ENCODE assay signal across 7 mouse cellular contexts in the genomic region with DNA sequence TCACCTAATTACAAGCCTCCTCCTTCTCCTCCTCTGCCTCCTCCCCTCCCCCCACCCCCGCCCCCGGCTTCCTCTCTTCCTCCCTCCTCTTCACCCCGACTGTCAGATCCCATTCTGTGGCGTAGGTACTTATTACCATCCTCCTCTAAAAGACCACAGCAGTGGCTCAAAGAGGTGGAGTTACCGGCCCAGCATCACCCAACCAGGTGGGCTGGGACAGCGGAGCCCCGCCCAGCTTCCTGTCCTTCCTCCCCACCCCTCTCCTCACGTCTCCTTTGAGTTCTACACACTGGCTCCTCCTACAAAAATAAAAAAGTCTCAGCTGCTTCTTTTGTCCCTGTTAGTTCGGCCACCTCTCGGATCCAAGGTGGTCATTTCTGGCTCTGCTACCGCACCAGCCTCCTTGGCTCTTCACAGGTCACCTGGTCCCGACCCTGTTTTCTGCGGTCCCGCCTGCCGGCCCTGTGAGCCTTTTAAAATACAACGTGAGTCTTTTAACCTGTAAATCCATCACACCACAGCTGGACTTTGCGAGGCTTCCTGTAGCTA. TPM values are rescaled to one million over a fixed set of nuclear protein-coding genes. Genes with fewer than 3 reads are reported as not detected.
A peak's percentile ranks its signal among the peaks of the same experiment; 100 is the strongest.
DNase-seq lines count a peak whose midpoint lies in the region; ATAC-seq and TF ChIP-seq lines count a peak whose summit lies in the region.

No protein-coding gene starts in this region.

- H3K4me3 ChIP-seq in G1E (ENCODE audit: low read depth, low read length), result peak overlapping the region; percentile 47; the same call in 1 of the 2 replicates
- H3K4me3 ChIP-seq in liver, embryonic 16.5 days (ENCODE audit: low read depth, low read length), result peak overlapping the region; percentile 26
- H3K4me3 ChIP-seq in stomach, embryonic 16.5 days (replicated peaks; ENCODE audit: low read length), result peak overlapping the region; percentile 33

- 6% methylated on average over 17 of the region's 17 CpGs for WGBS in liver, embryonic 16.5 days (ENCODE audit: insufficient replicate concordance)
- WGBS in stomach, embryonic 16.5 days, result 4% methylated on average over 17 of the region's 17 CpGs

- no peaks in the 10 kb centered on the region for H3K36me3 ChIP-seq in G1E (replicated peaks)
- no peaks in the 10 kb centered on the region for H3K36me3 ChIP-seq in liver, embryonic 16.5 days (ENCODE audit: control insufficient read depth, insufficient read depth)
- H3K36me3 ChIP-seq in stomach, embryonic 16.5 days (ENCODE audit: control insufficient read depth, insufficient read depth, low read length), result no peaks in the 10 kb centered on the region

- ATAC-seq in G1E (ENCODE audit: extremely low read depth, insufficient number of reproducible peaks, low FRiP score, poor library complexity, severe bottlenecking), result no peak
- peak; percentile 90 for ATAC-seq in inflammation-experienced regulatory T-cells, adult 6 months
- no peak for ATAC-seq in liver, embryonic 16.5 days (ENCODE audit: low read depth)
- peak; percentile 75; the same call in 1 of the 2 replicates for ATAC-seq in stomach, embryonic 16.5 days (ENCODE audit: insufficient read depth, low FRiP score)

- no peak overlapping the region for H3K27ac ChIP-seq in liver, embryonic 16.5 days (ENCODE audit: low read length)
- H3K27ac ChIP-seq in stomach, embryonic 16.5 days (ENCODE audit: low read length), result no peak overlapping the region

- peak overlapping the region; percentile 53 for H3K4me2 ChIP-seq in liver, embryonic 16.5 days (ENCODE audit: low read depth, low read length)
- peak overlapping the region; percentile 49 for H3K4me2 ChIP-seq in stomach, embryonic 16.5 days (ENCODE audit: low read depth, low read length)

- TF ChIP-seq CTCF in G1E (IDR thresholded peaks at IDR 0.05; ENCODE audit: low read depth, low read length), result no peak

- H3K4me1 ChIP-seq in G1E (ENCODE audit: insufficient read depth, low read depth, low read length), result peaks cover 48% of the 10 kb centered on the region
- H3K4me1 ChIP-seq in liver, embryonic 16.5 days (ENCODE audit: control insufficient read depth, low read depth, low read length), result peaks cover 10% of the 10 kb centered on the region
- peaks cover 18% of the 10 kb centered on the region for H3K4me1 ChIP-seq in stomach, embryonic 16.5 days (ENCODE audit: control insufficient read depth, insufficient read depth, low read length)

- no peaks in the 10 kb centered on the region for H3K9me3 ChIP-seq in G1E (replicated peaks)
- no peaks in the 10 kb centered on the region for H3K9me3 ChIP-seq in liver, embryonic 16.5 days (replicated peaks; ENCODE audit: control insufficient read depth, low read length)
- no peaks in the 10 kb centered on the region for H3K9me3 ChIP-seq in stomach, embryonic 16.5 days (replicated peaks; ENCODE audit: control insufficient read depth, low read length)

- peaks cover 56% of the 10 kb centered on the region for H3K27me3 ChIP-seq in G1E (ENCODE audit: insufficient read depth, low read length)
- peaks cover 44% of the 10 kb centered on the region for H3K27me3 ChIP-seq in liver, embryonic 16.5 days (ENCODE audit: control insufficient read depth, insufficient read depth, low read depth, low read length)
- H3K27me3 ChIP-seq in stomach, embryonic 16.5 days (ENCODE audit: control insufficient read depth, insufficient read depth, low read length), result peaks cover 4% of the 10 kb centered on the region

- 0 out of 2 replicates have a peak overlapping the region, but pooled peaks have one; percentile 16 for H3K9ac ChIP-seq in liver, embryonic 16.5 days (ENCODE audit: low read depth, low read length)
- H3K9ac ChIP-seq in stomach, embryonic 16.5 days (ENCODE audit: low read length), result 0 out of 2 replicates have a peak overlapping the region, but pooled peaks have one; percentile 16

- DNase-seq in G1E (ENCODE audit: low spot score) (no peak), adipocyte (ENCODE audit: low spot score) (no peak)
- peak; percentile 67 for DNase-seq in embryo, embryonic 10 days (ENCODE audit: low spot score)
- no peak for DNase-seq in adrenal gland, adult 8-10 months

RNA-seq across cellular contexts. Expression of gene Fndc5, which starts 6.0 kb away (rescaled TPM):
- total RNA-seq in G1E (2014; fragmentation: Nextera tagmentation) (25.0 and 31.2 TPM in 2 replicates), G1E (2017) (6.5 and 7.2 TPM in 2 replicates)
- 6.7 and 9.4 TPM in 2 replicates for polyA plus RNA-seq in G1E (2012)
- polyA plus RNA-seq in inflammation-experienced regulatory T-cells, adult 6 months (2017; shearing (Covaris generic)), result under 1 TPM; 0.28 to 0.50 (median 0.40) TPM
- polyA plus RNA-seq in liver, embryonic 16.5 days (2015; fragmentation: Nextera tagmentation; extraction: Ambion mirVana), result 0.44 and 0.71 TPM in 2 replicates
- polyA plus RNA-seq in stomach, embryonic 16.5 days (2015; fragmentation: Nextera tagmentation; extraction: Ambion mirVana), result 1.3 and 2.6 TPM in 2 replicates
- 1 to 10 TPM; 3.7 to 6.3 (median 4.7) TPM for total RNA-seq in adrenal gland, adult 8-10 months (2022)

RNA-seq across cellular contexts. Expression of gene Hpca, which starts 9.0 kb away (rescaled TPM):
- 1.1 TPM in 1 of 2 replicates, not detected in the other for total RNA-seq in G1E (2014; fragmentation: Nextera tagmentation)
- not detected in 2 replicates for total RNA-seq in G1E (2017)
- not detected in 2 replicates for polyA plus RNA-seq in G1E (2012)
- polyA plus RNA-seq in inflammation-experienced regulatory T-cells, adult 6 months (2017; shearing (Covaris generic)), result not detected
- 0.27 and 0.37 TPM in 2 replicates for polyA plus RNA-seq in liver, embryonic 16.5 days (2015; fragmentation: Nextera tagmentation; extraction: Ambion mirVana)
- 1.8 and 2.0 TPM in 2 replicates for polyA plus RNA-seq in stomach, embryonic 16.5 days (2015; fragmentation: Nextera tagmentation; extraction: Ambion mirVana)
- total RNA-seq in adrenal gland, adult 8-10 months (2022), result 1 to 10 TPM; 2.1 to 4.9 (median 3.6) TPM

RNA-seq across cellular contexts. Expression of gene Tmem54, which starts 25.5 kb away (rescaled TPM):
- total RNA-seq in G1E (2014; fragmentation: Nextera tagmentation), result not detected in 2 replicates
- not detected in 2 replicates for total RNA-seq in G1E (2017)
- polyA plus RNA-seq in G1E (2012), result not detected in 2 replicates
- not detected for polyA plus RNA-seq in inflammation-experienced regulatory T-cells, adult 6 months (2017; shearing (Covaris generic))
- polyA plus RNA-seq in liver, embryonic 16.5 days (2015; fragmentation: Nextera tagmentation; extraction: Ambion mirVana), result 0.58 and 1.7 TPM in 2 replicates
- polyA plus RNA-seq in stomach, embryonic 16.5 days (2015; fragmentation: Nextera tagmentation; extraction: Ambion mirVana), result 44.2 and 53.2 TPM in 2 replicates
- total RNA-seq in adrenal gland, adult 8-10 months (2022), result not detected

RNA-seq across cellular contexts. Expression of gene S100pbp, which starts 58.7 kb away (rescaled TPM):
- total RNA-seq in G1E (2014; fragmentation: Nextera tagmentation) (124 and 145 TPM in 2 replicates), G1E (2017) (47.9 and 57.6 TPM in 2 replicates)
- polyA plus RNA-seq in G1E (2012), result 3.4 and 4.5 TPM in 2 replicates
- 10 to 100 TPM; 18.2 to 30.2 (median 23.3) TPM for polyA plus RNA-seq in inflammation-experienced regulatory T-cells, adult 6 months (2017; shearing (Covaris generic))
- polyA plus RNA-seq in liver, embryonic 16.5 days (2015; fragmentation: Nextera tagmentation; extraction: Ambion mirVana), result 6.1 and 6.3 TPM in 2 replicates
- polyA plus RNA-seq in stomach, embryonic 16.5 days (2015; fragmentation: Nextera tagmentation; extraction: Ambion mirVana), result 13.0 and 13.1 TPM in 2 replicates
- 10 to 100 TPM; 21.7 to 31.7 (median 25.4) TPM for total RNA-seq in adrenal gland, adult 8-10 months (2022)

RNA-seq across cellular contexts. Expression of gene Yars, which starts 58.7 kb away (rescaled TPM):
- total RNA-seq in G1E (2014; fragmentation: Nextera tagmentation) (106 and 115 TPM in 2 replicates), G1E (2017) (74.5 and 79.1 TPM in 2 replicates)
- polyA plus RNA-seq in G1E (2012), result 65.8 and 74.8 TPM in 2 replicates
- 10 to 100 TPM; 32.7 to 36.8 (median 35.7) TPM for polyA plus RNA-seq in inflammation-experienced regulatory T-cells, adult 6 months (2017; shearing (Covaris generic))
- 56.4 and 61.8 TPM in 2 replicates for polyA plus RNA-seq in liver, embryonic 16.5 days (2015; fragmentation: Nextera tagmentation; extraction: Ambion mirVana)
- 72.9 and 80.0 TPM in 2 replicates for polyA plus RNA-seq in stomach, embryonic 16.5 days (2015; fragmentation: Nextera tagmentation; extraction: Ambion mirVana)
- 100 to 1,000 TPM in 1 of 4 experiments, 10 to 100 TPM in 3; 83.3 to 108 (median 89.0) TPM for total RNA-seq in adrenal gland, adult 8-10 months (2022)

Comparison
In these comparisons a context has a peak if more than half of its experiments do, and no peak if none do; other contexts are left out.
1. ATAC-seq: peak in inflammation-experienced regulatory T-cells, adult 6 months (single experiment) and stomach, embryonic 16.5 days (single experiment); none in G1E (single experiment) and liver, embryonic 16.5 days (single experiment).
2. RNA of gene Tmem54, which starts 25.5 kb away (polyA plus RNA-seq): 44.2 to 53.2 TPM in stomach, embryonic 16.5 days; 0.58 to 1.7 TPM in liver, embryonic 16.5 days, not detected in G1E and not detected in inflammation-experienced regulatory T-cells, adult 6 months; every median in the first group is over 10 times any median in the second.
3. Peak in every context shown above with its lines, with median percentiles within 50 percentile points of each other: H3K4me3 ChIP-seq.